Mouse (Mus musculus) ES-Bruce4 (cell line): ENCODE measurements around the gene Rps15a. TPM values are rescaled to one million over a fixed set of nuclear protein-coding genes. Genes with fewer than 3 reads are reported as not detected.

Experiments
- H3K27ac ChIP-seq: 2 replicates; pipeline ENCODE4 v1.5.1; 2012; ENCODE audit warnings: low read length, inconsistent platforms; ENCODE audit not compliant: insufficient read depth
- H3K27me3 ChIP-seq: 2 replicates; pipeline ENCODE4 v1.6.1; 2012; ENCODE audit warnings: mild to moderate bottlenecking, low read length, inconsistent platforms; ENCODE audit not compliant: control insufficient read depth, poor library complexity, insufficient read depth, severe bottlenecking
- H3K36me3 ChIP-seq: 2 replicates; pipeline ENCODE4 v1.6.1; 2012; ENCODE audit warnings: inconsistent platforms, mild to moderate bottlenecking, low read length, moderate library complexity; ENCODE audit not compliant: control insufficient read depth, poor library complexity, insufficient read depth, severe bottlenecking
- H3K4me1 ChIP-seq: one replicate; pipeline ENCODE4 v1.8.1; 2011; ENCODE audit warnings: low read length; ENCODE audit not compliant: control insufficient read depth, insufficient read depth
- H3K4me3 ChIP-seq: 2 replicates; pipeline ENCODE4 v1.5.1; 2011; ENCODE audit warnings: low read depth, mild to moderate bottlenecking, low read length
- H3K9ac ChIP-seq: 2 replicates; pipeline ENCODE4 v1.6.1; 2012; ENCODE audit warnings: low read depth, mild to moderate bottlenecking, inconsistent platforms; ENCODE audit not compliant: poor library complexity, severe bottlenecking
- H3K9me3 ChIP-seq: replicated peaks from 2 replicates; pipeline ENCODE4 v1.6.1; 2012; ENCODE audit warnings: mild to moderate bottlenecking, low read length, inconsistent platforms; ENCODE audit not compliant: control insufficient read depth, poor library complexity, insufficient read depth, severe bottlenecking
- CTCF ChIP-seq: IDR thresholded peaks from one replicate; pipeline ENCODE4 v1.8.1; 2011; ENCODE audit warnings: low read depth, low read length
- EP300 ChIP-seq: IDR thresholded peaks from 2 replicates; pipeline ENCODE4 v1.6.1; 2011; ENCODE audit warnings: low read depth, low read length; ENCODE audit not compliant: insufficient read depth
- POLR2A ChIP-seq: IDR thresholded peaks from one replicate; pipeline ENCODE4 v1.8.1; 2011; ENCODE audit warnings: low read length; ENCODE audit not compliant: insufficient read depth
- polyA plus RNA-seq: library from polyadenylated mRNA; stranded (reverse); fragments of >200 nt; gene quantifications from 2 replicates; pipeline ENCODE4 v1.2.4, GENCODE M21; 2011; ENCODE audit warnings: low read depth; ENCODE audit not compliant: missing spikeins, insufficient read depth, insufficient read length

The Rps15a gene
- polyA plus RNA-seq, 1 experiment: 2,841 TPM

- no peak for TF ChIP-seq CTCF
- no peak for TF ChIP-seq POLR2A
- TF ChIP-seq EP300: no peak
- Histone ChIP-seq H3K9ac (peak overlapping the region; percentile 32), H3K27me3 (no peaks in the 10 kb centered on the region), H3K36me3 (peaks cover 91% of the 10 kb centered on the region), H3K4me1 (peaks cover 1% of the 10 kb centered on the region), H3K4me3 (peak overlapping the region; percentile 31; the same call in 1 of the 2 replicates), H3K9me3 (no peaks in the 10 kb centered on the region), H3K27ac (peak overlapping the region; percentile 4; the same call in 1 of the 2 replicates)
These were observed 4.9 kb downstream of the Rps15a start for GRCm38 (mm10) chr7:118111128-118111527.

- no peak for TF ChIP-seq EP300
- no peak for TF ChIP-seq POLR2A
- TF ChIP-seq CTCF: no peak
- Histone ChIP-seq H3K27ac (no peak overlapping the region), H3K4me1 (peaks cover 7% of the 10 kb centered on the region), H3K27me3 (no peaks in the 10 kb centered on the region), H3K9ac (no peak overlapping the region), H3K9me3 (no peaks in the 10 kb centered on the region), H3K36me3 (peaks cover 79% of the 10 kb centered on the region), H3K4me3 (no peak overlapping the region)
These were observed 8.3 kb downstream of the Rps15a start for GRCm38 (mm10) chr7:118107671-118108070.

- Histone ChIP-seq H3K4me1 (peaks cover 7% of the 10 kb centered on the region), H3K9me3 (no peaks in the 10 kb centered on the region), H3K27ac (peak overlapping the region; percentile 77), H3K27me3 (no peaks in the 10 kb centered on the region), H3K36me3 (peaks cover 48% of the 10 kb centered on the region), H3K9ac (no peak overlapping the region), H3K4me3 (no peak overlapping the region)
- TF ChIP-seq POLR2A: no peak
- TF ChIP-seq CTCF: no peak
- TF ChIP-seq EP300: no peak
These were observed 11.4 kb downstream of the Rps15a start for GRCm38 (mm10) chr7:118104458-118105052.

GRCm38 (mm10) chr7:118103462-118104379, 12.3 kb downstream of the Rps15a start:
- H3K27ac ChIP-seq: peak overlapping the region; percentile 77
- H3K4me3 ChIP-seq: no peak overlapping the region
- no peaks in the 10 kb centered on the region for H3K9me3 ChIP-seq
- peaks cover 39% of the 10 kb centered on the region for H3K36me3 ChIP-seq
- H3K27me3 ChIP-seq: no peaks in the 10 kb centered on the region
- TF ChIP-seq POLR2A (no peak), CTCF (no peak), EP300 (no peak)
- peaks cover 6% of the 10 kb centered on the region for H3K4me1 ChIP-seq
- H3K9ac ChIP-seq: no peak overlapping the region

- no peak for TF ChIP-seq CTCF
- no peak for TF ChIP-seq EP300
- no peak for TF ChIP-seq POLR2A
- H3K9ac ChIP-seq: no peak overlapping the region
- H3K27ac ChIP-seq: peak overlapping the region; percentile 77
- no peaks in the 10 kb centered on the region for H3K27me3 ChIP-seq
- H3K9me3 ChIP-seq: no peaks in the 10 kb centered on the region
- no peak overlapping the region for H3K4me3 ChIP-seq
- H3K36me3 ChIP-seq: peaks cover 31% of the 10 kb centered on the region
- H3K4me1 ChIP-seq: peaks cover 6% of the 10 kb centered on the region
These were observed 13.1 kb downstream of the Rps15a start for GRCm38 (mm10) chr7:118102678-118103461.
